Mouse (Mus musculus) adrenal gland, postnatal 25 days (tissue): Measurements from ENCODE around the gene Ppp1r13b. TPM values are rescaled to one million over a fixed set of nuclear protein-coding genes. Genes with fewer than 3 reads are reported as not detected.
A peak's percentile ranks its signal among the peaks of the same experiment; 100 is the strongest.

Experiments used
- DNase-seq: peaks from one replicate; pipeline ENCODE4 v3.0.0; 2021; ENCODE audit warnings: mixed read lengths
- total RNA-seq: library from RNA; stranded (reverse); gene quantifications from 2 replicates; pipeline ENCODE4 v1.2.3, GENCODE M21; 2021

Gene Ppp1r13b
- total RNA-seq, 1 experiment from 2014 or later = 18.1 TPM

- no peak for DNase-seq
Observed at GRCm38 (mm10) chr12:111916514-111917217, 8.8 kb upstream of the Ppp1r13b start.

- no peak for DNase-seq
Observed at GRCm38 (mm10) chr12:111915781-111916180, 7.9 kb upstream of the Ppp1r13b start.

GRCm38 (mm10) chr12:111914031-111914430, 6.1 kb upstream of the Ppp1r13b start:
- DNase-seq = no peak

GRCm38 (mm10) chr12:111912802-111913201, 4.9 kb upstream of the Ppp1r13b start:
- DNase-seq = no peak

GRCm38 (mm10) chr12:111911796-111912195, 3.9 kb upstream of the Ppp1r13b start:
- DNase-seq = no peak

GRCm38 (mm10) chr12:111911171-111911760, 3.4 kb upstream of the Ppp1r13b start:
- no peak for DNase-seq

GRCm38 (mm10) chr12:111908997-111909550, 1.2 kb upstream of the Ppp1r13b start:
- no peak for DNase-seq

GRCm38 (mm10) chr12:111907421-111907891, 454 bp downstream of the Ppp1r13b start:
- DNase-seq = peak; percentile 77

GRCm38 (mm10) chr12:111906309-111906875, 1.5 kb downstream of the Ppp1r13b start:
- DNase-seq = no peak

GRCm38 (mm10) chr12:111902488-111902887, 5.4 kb downstream of the Ppp1r13b start:
- DNase-seq = no peak

- DNase-seq = no peak
Observed at GRCm38 (mm10) chr12:111901105-111901875, 6.6 kb downstream of the Ppp1r13b start.

GRCm38 (mm10) chr12:111899646-111900045, 8.3 kb downstream of the Ppp1r13b start:
- no peak for DNase-seq

- no peak for DNase-seq
Observed at GRCm38 (mm10) chr12:111898686-111899085, 9.2 kb downstream of the Ppp1r13b start.

GRCm38 (mm10) chr12:111896908-111897661, 10.8 kb downstream of the Ppp1r13b start:
- DNase-seq = no peak

- DNase-seq = peak; percentile 66
Observed at GRCm38 (mm10) chr12:111894082-111894481, 13.8 kb downstream of the Ppp1r13b start.

- no peak for DNase-seq
Observed at GRCm38 (mm10) chr12:111892981-111893380, 14.9 kb downstream of the Ppp1r13b start.

GRCm38 (mm10) chr12:111891800-111892199, 16.1 kb downstream of the Ppp1r13b start:
- no peak for DNase-seq

GRCm38 (mm10) chr12:111889251-111889650, 18.7 kb downstream of the Ppp1r13b start:
- no peak for DNase-seq

GRCm38 (mm10) chr12:111888303-111888864, 19.5 kb downstream of the Ppp1r13b start:
- no peak for DNase-seq

GRCm38 (mm10) chr12:111887005-111887404, 20.9 kb downstream of the Ppp1r13b start:
- DNase-seq = no peak

- DNase-seq = no peak
Observed at GRCm38 (mm10) chr12:111882852-111883251, 25.1 kb downstream of the Ppp1r13b start.
